Mouse (Mus musculus) small intestine, adult 2 months (tissue): ENCODE data around the gene Rasgrf1. TPM values are rescaled to one million over a fixed set of nuclear protein-coding genes. Genes with fewer than 3 reads are reported as not detected.

Experiments used
- H3K27ac ChIP-seq: fragments of 200-500 bp; 2 replicates; pipeline ENCODE4 v1.5.1; 2012; ENCODE audit warnings: low read depth, low read length, control low read depth, inconsistent platforms; ENCODE audit not compliant: insufficient read depth
- H3K27me3 ChIP-seq: fragments of 200-500 bp; 2 replicates; pipeline ENCODE4 v1.6.1; 2012; ENCODE audit warnings: mild to moderate bottlenecking, moderate library complexity, low read length, inconsistent platforms; ENCODE audit not compliant: control insufficient read depth, insufficient read depth
- H3K36me3 ChIP-seq: fragments of 200-500 bp; 2 replicates; pipeline ENCODE4 v1.6.1; 2012; ENCODE audit warnings: mild to moderate bottlenecking, low read length, control low read depth, inconsistent platforms; ENCODE audit not compliant: control insufficient read depth, insufficient read depth
- H3K4me1 ChIP-seq: fragments of 200-500 bp; 2 replicates; pipeline ENCODE4 v1.6.1; 2012; ENCODE audit warnings: low read length, inconsistent platforms, mixed read lengths; ENCODE audit not compliant: control insufficient read depth, insufficient read depth, insufficient read length
- H3K4me3 ChIP-seq: fragments of 200-500 bp; 2 replicates; pipeline ENCODE4 v1.5.1; 2012; ENCODE audit warnings: low read depth, mild to moderate bottlenecking, control low read depth, inconsistent platforms, low read length, moderate library complexity
- CTCF ChIP-seq: fragments of 200-500 bp; IDR thresholded peaks from 2 replicates; pipeline ENCODE4 v1.5.1; 2012; ENCODE audit warnings: low read depth, mild to moderate bottlenecking, control low read depth, inconsistent platforms, low read length, moderate library complexity, mixed read lengths; ENCODE audit not compliant: insufficient replicate concordance, insufficient read length; ENCODE audit errors: extremely low read depth
- POLR2A ChIP-seq: fragments of 200-500 bp; IDR thresholded peaks from 2 replicates; pipeline ENCODE4 v1.6.1; 2012; ENCODE audit warnings: low read depth, mild to moderate bottlenecking, control low read depth, inconsistent platforms, low read length, moderate library complexity
- WGBS: fragments of 180-500 bp; shearing (Covaris S2); methylation state at CpG from one replicate; pipeline ENCODE4 v1.1.7; 2018; 5-methylcytosine and 5-hydroxymethylcytosine counted together
- polyA plus RNA-seq: library from polyadenylated mRNA; depleted of rRNA; stranded (reverse); fragments of >200 nt; gene quantifications from 2 replicates; pipeline ENCODE4 v1.2.3, GENCODE M21; 2012

Gene Rasgrf1
- polyA plus RNA-seq, 1 experiment: 0.15 TPM

DNA sequence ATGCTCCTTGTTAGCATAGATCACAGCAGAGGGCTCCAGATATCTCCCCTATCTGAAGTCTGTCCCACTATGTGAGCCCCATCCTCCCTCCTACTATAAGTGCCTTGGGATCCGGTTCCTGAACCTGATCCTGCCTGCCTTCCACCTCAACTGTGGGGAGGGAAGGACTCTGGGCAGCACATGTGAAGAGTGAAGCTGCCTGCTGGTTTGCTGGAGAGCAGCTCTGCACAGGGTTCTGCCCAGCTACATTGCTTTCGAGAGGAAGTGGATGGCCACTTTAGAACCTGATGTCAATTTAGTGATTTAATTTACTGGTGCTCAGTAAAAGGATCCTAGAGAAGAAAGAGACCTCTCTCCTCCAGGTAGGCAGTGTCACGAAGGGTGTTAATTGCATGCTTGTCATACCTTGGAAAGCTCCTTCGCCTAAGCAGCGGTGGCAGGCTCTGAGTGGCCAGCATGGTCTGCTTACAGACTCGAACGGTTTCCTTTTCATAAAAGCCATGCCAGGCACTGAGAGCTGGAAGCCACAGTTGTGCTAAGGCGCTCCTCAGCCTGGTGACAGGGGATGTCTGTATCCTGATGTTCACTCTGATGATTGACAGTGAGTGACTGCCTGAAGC is 45.3 kb downstream of the Rasgrf1 start:
- H3K4me1 ChIP-seq: no peaks in the 10 kb centered on the region
- no peak overlapping the region for H3K27ac ChIP-seq
- TF ChIP-seq POLR2A: no peak
- TF ChIP-seq CTCF: no peak
- no peak overlapping the region for H3K4me3 ChIP-seq
- no peaks in the 10 kb centered on the region for H3K36me3 ChIP-seq
- H3K27me3 ChIP-seq: no peaks in the 10 kb centered on the region
- WGBS: 47% methylated on average over 8 of the region's 8 CpGs

DNA sequence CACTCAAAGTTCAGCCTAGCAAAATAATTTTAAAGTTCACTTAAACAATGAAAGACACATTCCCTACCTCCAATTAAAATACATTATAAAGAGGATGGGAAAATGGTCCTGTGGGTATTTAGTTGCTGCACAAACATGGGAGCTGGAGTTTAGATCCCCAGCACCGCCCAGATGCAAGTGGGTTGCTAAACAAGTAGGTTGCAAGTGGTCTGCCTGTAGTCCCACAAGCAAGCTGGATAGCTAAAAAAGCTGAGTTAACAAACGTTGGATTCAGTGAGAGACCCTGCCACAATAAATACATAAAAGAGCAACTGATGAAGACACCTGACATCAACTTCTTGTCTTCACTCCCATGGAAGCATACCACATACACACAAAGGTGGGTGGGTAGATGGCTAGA is 49.3 kb downstream of the Rasgrf1 start:
- no peaks in the 10 kb centered on the region for H3K36me3 ChIP-seq
- H3K4me1 ChIP-seq: no peaks in the 10 kb centered on the region
- no peak for TF ChIP-seq CTCF
- no peak for TF ChIP-seq POLR2A
- WGBS: 60% methylated on average over 2 of the region's 2 CpGs
- H3K27me3 ChIP-seq: no peaks in the 10 kb centered on the region
- H3K4me3 ChIP-seq: no peak overlapping the region
- no peak overlapping the region for H3K27ac ChIP-seq

DNA sequence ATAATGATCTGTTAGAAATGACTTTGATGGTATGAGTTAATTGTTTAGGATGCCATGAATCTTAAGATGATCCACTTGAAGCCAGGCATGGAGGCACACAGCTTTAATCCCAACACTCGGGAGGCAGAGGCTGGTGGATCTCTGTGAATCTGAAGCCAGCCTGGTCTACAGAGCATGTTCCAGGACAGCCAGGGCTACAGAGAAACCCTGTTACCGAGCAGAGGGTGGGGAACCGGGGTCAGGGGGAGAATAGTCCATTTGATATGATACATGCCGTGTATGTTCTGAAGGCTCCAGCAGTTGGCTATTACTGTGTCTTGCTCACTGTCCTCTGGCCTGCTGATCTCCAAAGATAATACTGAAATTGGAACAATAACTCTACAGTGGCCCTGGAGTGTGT is 54.4 kb downstream of the Rasgrf1 start:
- H3K27me3 ChIP-seq: no peaks in the 10 kb centered on the region
- no peak overlapping the region for H3K4me3 ChIP-seq

DNA sequence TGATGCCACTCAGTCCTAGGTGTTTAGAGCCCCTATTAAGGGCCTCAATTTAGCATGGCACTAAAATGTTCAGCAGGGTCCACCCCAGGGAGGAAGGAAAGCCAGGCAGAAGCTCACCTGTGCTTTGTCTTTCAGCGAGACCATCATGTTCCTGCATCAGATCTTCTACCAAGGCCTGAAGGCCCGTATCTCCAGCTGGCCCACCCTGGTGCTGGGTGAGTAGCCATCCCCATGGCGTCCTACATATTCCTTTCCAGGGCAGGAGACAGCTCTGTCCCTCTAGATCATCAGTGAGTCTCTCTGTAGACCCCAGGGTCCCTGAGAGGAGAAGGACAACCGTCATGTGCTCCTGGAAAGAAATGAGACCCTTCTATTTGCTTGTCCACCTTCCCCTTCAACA is 58.0 kb downstream of the Rasgrf1 start:
- H3K27ac ChIP-seq: no peak overlapping the region

More for the DNA sequence above, 54.4 kb downstream of the Rasgrf1 start:
- Histone ChIP-seq H3K27ac (no peak overlapping the region), H3K36me3 (no peaks in the 10 kb centered on the region), H3K4me1 (no peaks in the 10 kb centered on the region)
- WGBS: 79% methylated on average over 4 of the region's 4 CpGs
- TF ChIP-seq CTCF (no peak), POLR2A (no peak)

DNA sequence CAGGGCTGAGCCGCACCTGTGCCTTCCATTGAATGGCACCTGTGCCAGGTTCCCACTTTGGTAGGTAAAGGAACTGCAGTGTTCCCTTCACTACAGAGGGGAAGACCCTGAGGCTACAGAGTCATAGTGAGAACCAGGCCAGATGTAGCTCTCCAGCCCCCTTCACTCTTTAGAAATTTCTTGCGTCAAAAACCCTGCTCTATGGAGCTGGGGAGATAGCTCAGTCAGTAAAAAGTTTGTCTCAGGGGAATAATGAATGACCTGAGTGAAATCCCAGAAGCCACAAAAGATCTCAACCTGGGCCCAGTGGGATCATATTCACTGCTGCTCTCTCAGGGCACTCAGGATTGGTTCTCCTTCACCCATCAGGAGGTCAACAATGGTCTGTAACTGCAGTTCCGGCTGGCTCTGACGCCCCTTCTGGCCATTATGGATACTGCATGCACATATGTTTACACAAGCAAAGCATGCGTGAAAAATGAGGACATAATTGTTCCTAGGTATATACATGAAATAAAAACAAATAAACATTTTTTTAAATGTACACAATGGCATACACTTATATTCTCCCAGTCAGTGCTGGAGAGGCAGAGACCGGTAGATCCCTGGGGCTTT is 59.2 kb downstream of the Rasgrf1 start:
- H3K27me3 ChIP-seq: no peaks in the 10 kb centered on the region
- no peak overlapping the region for H3K27ac ChIP-seq
- 72% methylated on average over 6 of the region's 6 CpGs for WGBS
- H3K4me1 ChIP-seq: no peaks in the 10 kb centered on the region
- TF ChIP-seq CTCF (no peak; the same call in 1 of the 2 replicates), POLR2A (no peak)
- no peak overlapping the region for H3K4me3 ChIP-seq
- H3K36me3 ChIP-seq: no peaks in the 10 kb centered on the region

More for the DNA sequence above, 58.0 kb downstream of the Rasgrf1 start:
- 81% methylated on average over 4 of the region's 4 CpGs for WGBS
- no peaks in the 10 kb centered on the region for H3K27me3 ChIP-seq
- H3K36me3 ChIP-seq: no peaks in the 10 kb centered on the region
- H3K4me1 ChIP-seq: no peaks in the 10 kb centered on the region
- TF ChIP-seq POLR2A (no peak), CTCF (no peak)
- no peak overlapping the region for H3K4me3 ChIP-seq

DNA sequence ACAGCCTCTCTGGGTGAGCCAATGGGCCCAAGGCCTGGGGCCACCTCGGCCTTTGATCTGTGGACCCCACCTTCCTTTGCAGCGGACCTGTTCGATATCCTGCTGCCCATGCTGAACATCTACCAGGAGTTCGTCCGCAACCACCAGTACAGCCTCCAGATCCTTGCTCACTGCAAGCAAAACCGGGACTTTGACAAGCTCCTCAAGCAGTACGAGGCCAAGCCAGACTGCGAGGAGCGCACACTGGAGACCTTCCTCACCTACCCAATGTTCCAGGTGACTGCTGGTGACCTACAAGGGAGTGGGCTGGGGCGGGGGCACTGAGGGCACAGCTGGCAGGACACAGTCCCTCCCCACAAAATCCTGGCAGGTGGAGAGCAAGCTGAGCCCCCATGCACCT is 60.6 kb downstream of the Rasgrf1 start:
- Histone ChIP-seq H3K36me3 (no peaks in the 10 kb centered on the region), H3K4me3 (no peak overlapping the region), H3K27ac (no peak overlapping the region), H3K27me3 (no peaks in the 10 kb centered on the region), H3K4me1 (no peaks in the 10 kb centered on the region)
- TF ChIP-seq POLR2A (no peak), CTCF (no peak)
- 89% methylated on average over 10 of the region's 10 CpGs for WGBS

DNA sequence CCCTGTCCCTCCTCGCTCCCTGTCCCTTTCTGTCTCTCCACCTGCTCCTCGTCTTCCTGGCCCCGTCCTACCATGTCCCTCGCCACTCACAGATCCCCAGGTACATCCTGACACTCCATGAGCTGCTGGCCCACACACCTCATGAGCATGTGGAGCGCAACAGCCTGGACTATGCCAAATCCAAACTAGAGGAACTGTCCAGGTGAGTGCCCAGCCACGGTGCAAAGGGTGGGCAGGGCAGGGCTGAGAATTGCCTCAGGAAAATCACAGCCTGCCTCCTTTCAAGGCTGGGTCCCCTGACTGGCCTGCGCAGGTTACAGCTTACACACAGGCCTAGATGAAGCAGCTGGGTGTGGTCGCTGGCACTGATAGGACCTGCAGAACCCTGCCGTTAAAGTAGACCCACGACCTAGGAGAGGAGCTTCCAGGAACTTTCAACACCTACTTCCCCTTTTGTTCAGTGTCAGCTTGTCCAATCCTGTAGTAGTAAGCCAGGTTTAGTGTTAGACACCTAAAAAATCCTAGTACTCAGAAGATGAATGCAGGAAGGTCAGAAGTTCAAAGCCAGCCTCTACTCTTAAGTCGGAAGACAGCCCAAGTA is 61.3 kb downstream of the Rasgrf1 start:
- Histone ChIP-seq H3K4me1 (no peaks in the 10 kb centered on the region), H3K4me3 (no peak overlapping the region), H3K27me3 (no peaks in the 10 kb centered on the region), H3K36me3 (no peaks in the 10 kb centered on the region), H3K27ac (no peak overlapping the region)
- 58% methylated on average over 11 of the region's 11 CpGs for WGBS
- TF ChIP-seq CTCF (no peak), POLR2A (no peak)
